Mouse (Mus musculus) heart, adult 18-20 months (tissue): ENCODE measurements at regions not wholly inside any gene's neighbourhood (a gene's known extent, or its start where the extent isn't known, plus 50 kb on each side); places are given as distances from the start of the nearest gene placed in this dataset.
"Not testable (repeated sequence)": the region's sequence is repeated elsewhere in the genome, so short reads cannot be mapped to it uniquely, and the experiment has no call there.

Experiments
- DNase-seq, 2 experiments: peaks; one replicate each; pipeline ENCODE4 v3.0.0; 2021 to 2022; ENCODE audit warnings: mixed read lengths in 1 of 2

DNA sequence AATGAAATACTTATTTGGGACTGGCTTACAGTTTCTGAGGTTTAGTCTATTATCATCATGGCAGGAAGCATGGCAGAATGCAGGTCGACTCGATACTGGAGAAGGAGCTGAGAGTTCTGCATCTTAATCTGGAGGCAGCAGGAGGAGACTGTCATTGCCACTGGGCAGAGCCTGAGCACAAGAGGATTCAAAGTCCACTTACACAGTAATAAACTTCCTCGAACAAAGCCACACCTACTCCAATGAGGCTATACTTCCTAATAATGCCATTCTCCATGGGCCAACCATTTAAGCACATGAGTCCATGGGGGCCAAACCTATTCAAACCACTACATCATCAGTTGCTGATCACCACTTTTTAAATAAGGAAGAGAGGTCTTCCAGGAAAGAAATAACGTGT, 393.5 kb downstream of the Gja1 start:
- no peak for DNase-seq

DNA sequence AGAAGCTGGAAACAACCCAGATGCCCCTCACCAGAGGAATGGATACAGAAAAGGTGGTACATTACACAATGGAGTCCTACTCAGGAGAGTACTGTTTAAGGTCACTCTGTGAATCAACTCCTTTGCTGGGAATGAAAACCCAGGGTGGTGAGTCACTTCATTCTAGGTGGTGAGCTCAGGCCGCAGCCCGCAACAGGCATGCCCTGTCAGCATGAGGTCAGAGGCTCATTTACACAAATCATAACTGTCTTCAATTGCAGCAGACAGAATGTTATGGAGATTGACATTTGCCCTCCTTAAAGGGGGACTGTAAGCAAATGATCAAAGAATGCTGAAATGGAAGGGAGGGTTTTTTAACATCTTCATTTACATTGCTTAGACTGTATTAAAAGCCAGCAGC, 405.1 kb downstream of the Gja1 start:
- no peak for DNase-seq

DNA sequence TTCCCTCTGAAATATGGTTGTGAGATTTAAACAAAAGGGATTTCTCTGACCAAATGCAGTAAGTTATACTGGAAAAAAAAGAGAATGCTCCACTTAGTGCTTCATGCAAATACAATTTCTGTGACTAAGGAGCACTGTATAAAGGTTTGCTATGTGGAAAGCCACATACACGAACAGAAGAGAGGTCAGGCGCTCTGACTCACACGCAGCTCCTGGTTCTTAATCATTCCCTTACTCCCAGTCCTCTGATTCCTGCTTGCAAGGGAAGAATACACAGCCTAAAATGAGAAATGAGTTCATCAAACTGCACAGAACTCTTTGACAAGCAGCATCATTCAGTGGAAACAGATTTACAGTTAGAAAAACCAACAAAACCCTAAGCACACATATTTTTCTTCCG, 406.8 kb downstream of the Gja1 start:
- no peak for DNase-seq

DNA sequence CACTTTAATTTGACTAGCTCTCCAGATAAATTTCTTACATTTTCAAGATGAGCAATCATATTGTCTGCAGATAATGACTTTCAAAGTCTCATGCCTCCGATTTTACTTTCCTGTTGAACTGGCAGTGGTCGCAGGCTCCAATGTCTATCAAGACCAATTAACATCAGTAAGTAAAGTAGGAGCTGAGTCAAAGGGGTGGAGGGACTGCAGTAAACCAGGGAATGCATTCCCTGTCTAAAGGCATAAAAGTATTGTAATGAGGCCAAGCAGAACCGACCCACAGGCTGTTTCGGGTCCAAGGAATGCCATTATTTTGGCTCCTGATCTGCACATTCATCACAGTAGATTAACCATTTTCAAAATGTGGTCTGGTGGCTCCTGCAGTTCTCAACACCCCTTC, 411.0 kb downstream of the Gja1 start:
- no peak for DNase-seq

DNA sequence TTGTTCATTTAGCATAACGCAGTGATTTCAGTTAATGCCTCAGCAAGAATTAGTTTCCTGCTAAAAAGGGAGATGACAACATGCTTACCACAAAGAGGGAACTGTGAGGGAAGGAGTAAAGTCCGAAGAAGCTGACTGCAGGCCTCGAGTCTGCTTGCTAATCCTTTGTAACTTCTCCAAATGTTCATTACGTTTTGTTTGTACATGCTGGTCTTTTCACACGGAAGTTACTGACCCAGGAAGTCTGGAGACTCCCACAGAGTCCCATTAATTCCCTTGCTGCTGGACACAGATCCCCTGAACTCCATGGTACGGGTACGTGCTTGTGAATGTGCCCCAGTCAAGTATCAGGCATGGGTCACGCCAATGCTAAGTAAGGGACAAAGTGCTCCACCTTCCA, 415.9 kb downstream of the Gja1 start:
- peak in 1 of 2 experiments; percentile 23 for DNase-seq

DNA sequence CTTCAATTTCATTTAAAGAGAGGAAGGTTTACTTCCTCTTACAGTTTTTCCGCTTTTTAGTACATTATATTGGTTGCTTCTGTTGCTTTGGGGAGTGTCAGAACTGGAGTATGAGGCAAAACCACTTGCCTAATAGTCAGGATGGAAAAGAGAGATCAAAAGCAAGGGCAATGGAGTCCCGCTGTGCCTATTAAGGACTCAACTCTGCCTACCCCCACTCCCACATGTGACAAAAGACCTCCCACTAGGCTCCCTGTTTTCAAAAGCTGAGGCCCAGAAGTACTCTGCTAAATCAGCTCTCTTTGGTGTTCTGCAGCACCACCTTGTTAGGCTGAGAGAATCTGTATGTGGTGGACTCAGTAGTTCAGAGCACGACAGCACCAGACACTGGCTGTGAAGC, 418.3 kb downstream of the Gja1 start:
- no peak for DNase-seq

DNA sequence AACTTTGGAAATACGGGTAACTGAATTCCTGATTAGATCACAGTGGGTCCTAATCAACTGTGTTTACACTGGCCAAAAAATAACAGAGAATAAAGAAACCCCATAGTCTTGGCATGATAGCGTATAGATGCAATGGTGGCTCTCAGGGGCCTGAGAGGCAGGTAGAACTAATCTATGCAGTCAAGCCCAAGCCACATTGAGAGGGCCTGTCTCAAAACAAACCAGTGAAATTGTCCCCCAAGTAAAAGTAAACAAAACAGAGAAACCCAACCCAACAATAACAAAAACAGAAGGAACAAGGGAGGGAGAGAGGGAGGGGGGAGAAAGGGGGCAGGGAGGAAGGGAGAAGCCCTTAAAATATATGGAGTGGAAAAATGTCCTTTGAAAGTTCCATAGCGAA, 422.2 kb downstream of the Gja1 start:
- no peak for DNase-seq

DNA sequence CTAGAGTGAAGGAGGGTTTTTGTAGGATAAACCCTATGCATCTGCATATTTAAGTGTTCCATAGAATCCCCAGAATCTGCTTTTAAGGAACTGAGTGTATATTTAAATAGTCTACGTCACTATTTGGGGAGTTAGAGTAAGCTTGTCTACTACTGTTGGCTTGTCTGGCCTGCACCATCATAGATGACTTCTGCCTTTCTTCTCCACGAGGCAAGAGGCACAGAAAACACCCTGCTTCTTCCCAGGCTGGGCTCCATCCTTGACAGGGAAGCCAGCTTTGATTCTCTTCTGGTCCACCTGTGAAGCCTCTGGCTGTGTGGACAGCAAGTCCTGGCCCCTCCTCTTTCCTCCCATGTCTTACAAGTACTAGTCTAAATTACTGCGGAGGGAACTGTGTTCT, 422.6 kb downstream of the Gja1 start:
- DNase-seq = no peak

DNA sequence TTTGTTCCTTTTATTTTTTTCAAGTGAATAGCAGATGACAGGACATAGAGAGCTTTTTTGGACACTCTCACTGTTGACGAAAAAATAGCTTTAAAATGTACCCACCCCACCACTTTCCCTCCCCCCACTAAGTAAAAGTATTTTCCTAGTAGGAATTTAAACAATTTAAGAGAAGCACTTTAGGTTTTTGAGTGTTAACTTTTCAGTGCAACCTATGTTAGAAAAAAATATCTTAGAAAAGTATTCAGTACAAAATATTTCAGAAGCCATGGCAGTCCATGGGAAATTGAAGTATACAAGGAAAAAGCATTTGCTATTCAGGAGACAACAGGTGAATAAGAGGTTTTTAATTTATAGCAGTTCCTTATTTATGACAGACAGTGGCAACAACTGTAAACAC, 431.9 kb downstream of the Gja1 start:
- no peak for DNase-seq

DNA sequence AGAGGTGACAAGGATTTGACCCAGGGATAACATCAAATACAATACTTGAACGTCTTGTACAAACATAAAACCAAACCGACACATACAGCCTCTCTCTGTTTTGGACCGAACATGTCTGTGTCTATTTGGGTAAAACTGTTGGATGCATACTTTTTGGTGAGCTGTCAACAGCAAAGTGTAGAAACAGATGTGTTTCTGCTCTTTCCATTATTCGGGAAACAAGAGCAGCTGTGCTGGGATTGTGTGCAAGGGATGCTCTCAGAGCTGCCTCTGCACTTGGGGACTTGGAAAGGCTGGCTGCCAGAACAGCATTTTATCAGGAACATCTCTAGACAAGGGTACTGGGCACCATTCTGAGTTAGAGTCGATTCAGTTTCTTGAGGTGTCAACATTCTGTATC, 445.0 kb downstream of the Gja1 start:
- no peak for DNase-seq

DNA sequence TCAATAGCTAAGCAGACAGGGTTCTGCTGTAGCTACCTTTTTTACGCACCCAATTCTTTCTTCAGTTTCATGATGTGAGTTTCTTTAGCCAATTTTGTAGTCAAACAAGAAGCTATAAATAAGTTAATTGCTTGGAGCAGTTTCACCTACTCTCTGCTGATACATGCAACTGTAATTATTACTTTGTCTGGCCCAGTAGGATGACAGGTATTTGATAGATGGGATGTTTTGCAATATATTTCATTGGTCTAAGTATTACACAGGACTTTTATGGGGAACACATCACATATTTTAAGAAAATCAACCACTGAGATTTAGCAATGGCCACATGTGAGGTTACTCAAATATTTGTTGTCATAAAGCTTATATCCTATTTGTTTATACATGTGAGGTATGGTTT, 454.2 kb downstream of the Gja1 start:
- DNase-seq = no peak

DNA sequence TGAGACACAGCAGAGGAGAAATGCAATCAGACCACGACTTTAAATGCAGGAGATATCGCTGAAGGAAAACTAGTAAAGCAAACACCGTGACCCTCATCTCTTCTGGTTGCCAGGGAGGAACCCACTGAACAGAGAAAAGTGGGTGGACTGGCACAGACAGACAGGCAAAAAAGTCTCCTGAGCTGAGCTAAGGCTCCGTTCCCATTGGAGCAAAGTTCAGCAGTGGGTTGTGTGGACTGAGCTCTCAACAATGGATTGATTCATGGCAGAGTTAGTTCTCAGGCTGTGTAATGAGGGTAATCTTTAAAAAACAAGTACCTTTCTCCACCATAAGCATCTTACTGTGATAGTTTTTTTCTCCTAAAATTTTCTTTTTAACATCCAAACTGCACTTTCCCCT, 454.8 kb downstream of the Gja1 start:
- DNase-seq = peak; percentile 33 to 40

DNA sequence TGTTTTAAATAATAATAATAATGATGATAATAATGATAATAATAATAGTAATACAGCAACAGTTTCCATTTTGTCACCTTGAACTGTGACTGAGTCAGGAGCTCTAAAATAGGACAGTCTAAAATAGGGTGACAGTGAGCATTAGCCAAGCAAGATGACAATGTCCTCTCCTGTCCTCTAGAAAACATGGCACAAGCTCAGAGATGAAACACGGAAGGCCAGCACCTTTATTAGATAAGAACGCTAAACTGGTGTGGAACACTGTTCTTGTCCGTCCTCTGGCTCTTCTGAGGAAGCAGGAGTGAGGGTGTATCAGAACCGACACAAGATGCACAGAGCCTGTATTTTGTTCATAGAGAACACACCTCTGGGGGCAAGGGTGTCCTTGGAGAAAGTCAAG, 459.0 kb downstream of the Gja1 start:
- peak; percentile 45 to 58 for DNase-seq

DNA sequence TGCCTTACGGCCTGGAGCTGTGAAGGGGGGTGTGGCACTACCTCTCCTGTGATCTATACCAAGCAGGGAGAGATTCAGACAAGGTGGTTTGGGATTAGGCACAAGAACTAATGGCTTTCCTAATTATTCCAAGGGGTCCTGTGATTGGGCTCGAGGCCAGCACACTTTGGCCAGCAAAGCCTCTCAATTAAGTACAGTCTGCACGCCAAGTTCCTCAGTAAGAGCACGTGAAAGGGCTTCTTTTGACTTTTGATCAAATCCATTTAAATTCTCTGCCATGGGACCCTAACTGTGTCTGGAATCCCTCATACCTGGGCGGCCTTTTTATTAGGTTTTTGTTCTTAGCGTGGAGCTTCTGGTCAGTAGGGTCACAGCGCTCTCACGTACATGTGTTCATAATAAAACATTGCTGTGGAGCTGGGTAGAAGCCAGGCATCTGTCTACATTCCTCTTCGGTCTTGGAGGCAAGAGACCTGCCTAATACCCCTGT, 461.9 kb downstream of the Gja1 start:
- DNase-seq = peak in 1 of 2 experiments; percentile 26

DNA sequence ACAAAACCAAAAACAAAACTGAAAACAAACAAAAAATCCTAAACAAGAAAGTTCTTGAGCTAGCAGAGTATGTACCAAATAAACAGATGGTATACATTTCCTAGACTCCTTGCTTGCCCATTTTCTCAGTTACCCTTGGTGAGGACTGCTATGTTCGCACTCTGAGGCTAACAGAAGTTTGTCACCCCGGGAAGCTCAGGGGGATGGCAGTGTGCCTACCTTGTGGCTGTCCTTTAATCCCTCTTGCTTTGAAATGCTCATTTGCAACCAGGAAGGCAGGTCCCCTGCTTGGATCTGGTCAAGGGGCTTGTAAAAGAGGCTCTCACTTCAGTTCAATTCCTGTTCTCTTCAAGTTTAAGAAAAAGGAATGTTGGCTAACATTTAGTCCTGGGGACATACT, 462.4 kb downstream of the Gja1 start:
- no peak for DNase-seq

DNA sequence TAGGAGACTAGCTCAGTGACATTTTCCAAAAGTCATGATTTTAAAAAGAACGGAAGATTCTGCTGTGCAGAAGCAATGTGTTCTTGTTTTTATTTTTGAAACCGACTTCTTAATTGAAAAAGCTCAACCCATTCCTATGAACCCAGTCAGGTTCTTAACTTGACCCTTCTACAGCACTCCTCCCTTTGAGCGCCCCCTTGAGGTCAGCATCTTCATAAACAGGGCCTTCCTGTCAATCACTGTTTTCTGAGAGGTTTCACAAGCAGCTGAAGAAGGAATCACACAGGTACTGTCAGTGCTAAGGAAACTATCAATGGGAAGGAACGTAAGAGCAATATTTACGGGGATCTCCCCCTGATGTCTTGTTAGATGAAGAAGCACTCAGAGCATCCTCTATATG, 463.6 kb downstream of the Gja1 start:
- peak; percentile 64 to 81 for DNase-seq

DNA sequence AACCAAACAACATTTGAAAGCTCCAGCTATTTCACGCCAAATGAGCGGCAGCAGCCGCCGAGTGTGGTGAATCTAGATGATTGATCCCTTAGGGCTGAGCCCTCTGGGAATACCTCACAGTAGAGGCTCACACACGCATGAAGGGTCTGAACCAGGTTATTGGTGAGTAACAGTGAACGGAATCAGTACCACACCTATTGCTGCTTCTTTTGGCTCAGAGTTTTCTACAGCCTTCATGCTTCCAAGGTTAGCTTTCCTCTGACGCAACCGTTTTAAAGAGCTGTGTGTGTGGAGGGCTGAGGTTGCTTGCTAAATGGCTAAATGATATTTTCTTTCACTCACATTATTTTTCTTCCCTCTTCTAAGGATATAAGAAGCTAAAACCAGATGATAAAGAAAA, 464.4 kb downstream of the Gja1 start:
- DNase-seq = no peak

DNA sequence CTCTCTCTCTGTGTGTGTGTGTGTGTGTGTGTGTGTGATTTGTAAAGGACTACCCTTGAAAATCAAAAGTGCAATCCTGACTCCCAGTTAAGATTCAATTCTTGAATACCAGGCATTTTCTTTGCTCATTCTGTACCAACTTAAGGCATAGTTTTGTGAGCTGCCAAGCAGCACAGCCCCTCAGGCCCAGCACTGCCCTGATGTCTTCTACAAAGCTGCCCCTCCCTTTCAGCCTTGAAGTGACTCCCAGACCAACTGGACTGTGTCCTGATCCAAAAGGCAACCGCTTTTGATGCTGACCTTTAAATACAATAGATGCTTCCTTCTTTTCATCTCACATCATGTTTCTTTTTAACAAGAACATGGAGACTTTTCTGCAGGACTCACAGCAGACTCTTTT, 464.8 kb downstream of the Gja1 start:
- DNase-seq = no peak

DNA sequence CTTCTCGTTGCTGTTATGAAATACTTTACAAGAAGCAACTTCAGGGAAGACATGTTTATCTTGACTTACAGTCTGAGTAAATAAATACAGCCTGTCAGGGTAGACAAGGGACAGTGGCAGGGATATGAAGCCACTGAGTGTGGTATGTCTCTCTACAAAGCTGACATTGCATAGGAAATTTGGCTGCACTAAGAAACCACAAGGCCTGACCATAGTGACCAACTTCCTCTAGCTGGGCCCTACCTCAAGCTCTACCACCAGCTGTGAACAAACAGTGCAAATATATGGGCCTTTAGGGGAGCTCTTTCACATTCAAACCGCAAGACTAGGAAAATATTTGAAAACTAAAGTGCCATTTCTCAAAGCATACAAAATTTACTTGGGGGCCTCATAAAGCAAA, 475.4 kb downstream of the Gja1 start:
- DNase-seq = no peak

DNA sequence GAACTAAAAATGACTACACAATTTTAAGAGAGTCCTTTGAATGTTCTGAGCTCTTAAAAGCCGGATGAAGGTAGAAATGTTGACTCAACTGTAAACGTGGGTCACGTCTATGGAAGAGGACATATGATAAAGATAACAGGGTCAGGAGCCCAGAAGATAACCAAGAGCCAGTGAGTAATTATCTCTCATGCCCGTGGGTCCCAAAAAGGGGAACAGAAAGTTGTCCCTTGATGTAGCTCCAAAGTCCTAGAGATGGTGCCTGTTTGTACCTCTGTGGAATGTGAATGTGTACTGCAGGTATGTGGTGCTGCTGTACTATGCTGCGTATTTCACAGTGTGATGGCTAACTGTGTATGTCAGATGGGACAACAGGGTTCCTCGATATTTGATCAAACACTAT, 479.1 kb downstream of the Gja1 start:
- no peak for DNase-seq

DNA sequence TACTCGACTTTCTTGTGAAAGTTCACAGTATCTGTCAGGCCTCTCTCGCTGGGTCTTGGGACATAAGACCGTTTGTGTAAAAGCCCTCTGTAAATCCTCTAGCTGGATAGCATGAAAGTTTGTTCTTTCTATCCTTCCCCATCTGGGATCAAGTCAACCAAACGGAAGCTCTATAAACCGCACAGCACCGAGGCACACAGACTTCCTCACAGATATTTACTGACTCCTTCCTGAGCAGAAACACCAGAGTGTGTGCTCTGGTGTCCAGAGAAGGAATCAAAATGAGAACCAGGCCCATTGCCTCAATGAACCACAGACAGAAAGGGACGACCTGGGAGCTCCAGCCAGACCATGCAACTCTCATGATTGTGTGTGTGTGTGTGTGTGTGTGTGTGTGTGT, 502.6 kb downstream of the Gja1 start:
- peak; percentile 3 to 17 for DNase-seq

DNA sequence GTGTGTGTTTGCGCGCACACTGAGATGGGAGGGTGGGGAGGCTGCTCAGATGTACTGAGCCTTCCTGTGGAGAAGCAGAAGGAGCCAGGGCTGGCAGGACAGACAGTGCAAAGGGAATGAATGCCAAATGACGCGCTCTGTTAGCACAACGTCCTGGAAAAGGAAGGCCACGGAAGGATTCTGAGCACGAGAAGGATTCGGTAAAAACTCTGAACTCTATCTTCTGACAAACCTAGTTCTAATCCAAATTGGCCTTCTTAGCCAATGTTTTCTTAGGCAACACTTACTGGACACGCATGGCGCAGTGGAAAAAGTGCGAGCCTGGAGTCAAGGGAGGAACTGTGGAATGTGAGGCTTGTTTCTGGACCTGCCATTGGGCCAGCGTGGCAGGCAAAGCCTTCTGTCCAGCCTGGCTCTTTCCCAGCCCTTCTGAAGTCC, 503.0 kb downstream of the Gja1 start:
- peak; percentile 47 to 63 for DNase-seq

DNA sequence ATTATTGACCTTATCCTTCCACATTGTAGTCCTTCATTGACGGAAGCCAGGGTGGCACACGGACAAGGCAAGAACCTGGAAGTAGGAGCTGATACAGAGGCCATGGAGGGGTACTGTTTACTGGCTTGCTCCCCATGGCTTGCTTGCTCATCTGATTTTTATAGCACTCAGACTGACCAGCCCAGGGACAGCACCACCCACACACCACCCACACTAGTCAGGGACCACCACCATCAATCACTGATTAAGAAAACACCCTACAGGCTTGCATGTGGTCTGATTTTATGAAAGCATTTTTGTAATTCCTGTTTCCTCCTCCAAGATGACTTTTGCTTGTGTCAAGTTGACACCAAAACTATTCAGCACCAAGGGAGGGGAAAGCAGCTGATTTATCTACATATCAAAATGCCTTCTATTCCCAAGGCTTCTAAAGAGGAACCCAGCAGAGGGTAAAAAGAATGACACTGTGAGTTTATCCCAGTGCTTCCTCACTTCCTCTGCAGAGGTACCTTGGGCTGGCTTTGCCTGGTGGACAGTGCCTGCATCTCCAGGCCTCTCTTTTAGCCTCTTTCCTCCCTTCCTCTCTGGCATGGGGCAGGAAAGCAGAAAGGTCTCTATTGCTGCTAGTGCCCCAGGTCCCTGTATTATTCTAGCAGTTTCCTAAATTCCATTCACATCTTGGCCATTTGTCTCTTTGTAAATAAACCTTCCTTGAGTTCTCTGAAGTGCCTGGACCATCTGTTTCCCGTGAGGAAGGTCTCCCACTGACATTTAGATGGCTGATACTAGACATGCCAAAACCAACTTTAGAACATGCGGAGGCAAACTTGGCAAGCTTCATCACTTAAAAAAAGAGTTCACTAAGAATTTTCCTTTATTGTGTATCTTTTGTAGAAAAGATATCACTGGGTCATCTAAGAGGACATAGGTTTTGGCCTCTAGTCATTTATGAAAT, 507.6 kb downstream of the Gja1 start:
- peak in 1 of 2 experiments; percentile 11 for DNase-seq

DNA sequence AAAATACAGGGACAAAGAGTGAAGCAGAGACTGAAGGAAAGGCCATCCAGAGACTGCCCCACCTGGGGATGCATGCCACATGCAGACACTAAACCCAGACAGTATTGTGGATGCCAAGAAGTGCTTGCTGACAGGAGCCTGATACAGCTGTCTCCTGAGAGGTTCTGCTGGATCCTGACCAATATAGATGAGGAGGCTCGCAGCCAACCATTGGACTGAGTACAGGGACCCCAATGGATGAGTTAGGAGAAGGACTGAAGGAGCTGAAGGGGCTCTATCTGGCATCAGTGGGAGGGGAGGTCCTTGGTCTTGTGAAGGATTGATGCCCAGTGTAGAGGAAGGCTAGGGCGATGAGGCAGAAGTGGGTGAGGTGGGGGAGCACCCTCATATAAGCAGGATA, 514.4 kb downstream of the Gja1 start:
- not testable (repeated sequence) for DNase-seq
